Mouse (Mus musculus) intestine, embryonic 14.5 days (tissue): ENCODE data around the gene Myh2. TPM values are rescaled to one million over a fixed set of nuclear protein-coding genes. Genes with fewer than 3 reads are reported as not detected.

ENCODE experiments used
- ATAC-seq: fragments of 200-750 bp; cut with Nextera tagmentation; replicated peaks from 2 replicates; pipeline ENCODE4 v1.8.0; 2017; ENCODE audit warnings: low read depth, moderate number of reproducible peaks, moderate TSS enrichment, moderate library complexity; ENCODE audit not compliant: low FRiP score, low TSS enrichment
- DNase-seq: peaks from one replicate; pipeline ENCODE4 v3.0.0-alpha.2; 2018; ENCODE audit warnings: low spot score
- H3K27ac ChIP-seq: fragments of 300-500 bp; sonication (generic); 2 replicates; pipeline ENCODE4 v1.5.1; 2014; ENCODE audit warnings: low read depth, mild to moderate bottlenecking, control low read depth
- H3K27me3 ChIP-seq: fragments of 300-500 bp; sonication (generic); replicated peaks from 2 replicates; pipeline ENCODE4 v1.6.1; 2014; ENCODE audit warnings: low read length, control low read depth; ENCODE audit not compliant: control insufficient read depth, insufficient read depth
- H3K36me3 ChIP-seq: fragments of 300-500 bp; sonication (generic); 2 replicates; pipeline ENCODE4 v1.6.1; 2014; ENCODE audit warnings: low read length, control low read depth; ENCODE audit not compliant: control insufficient read depth, insufficient read depth
- H3K4me1 ChIP-seq: fragments of 300-500 bp; sonication (generic); replicated peaks from 2 replicates; pipeline ENCODE4 v1.6.1; 2014; ENCODE audit warnings: low read length, control low read depth, mixed read lengths; ENCODE audit not compliant: control insufficient read depth, insufficient read depth
- H3K4me2 ChIP-seq: fragments of 300-500 bp; sonication (generic); 2 replicates; pipeline ENCODE4 v1.6.1; 2014; ENCODE audit warnings: low read length
- H3K4me3 ChIP-seq: fragments of 300-500 bp; sonication (generic); 2 replicates; pipeline ENCODE4 v1.5.1; 2014; ENCODE audit warnings: low read depth, low read length, control low read depth, mixed read lengths
- H3K9ac ChIP-seq: fragments of 300-500 bp; sonication (generic); 2 replicates; pipeline ENCODE4 v1.6.1; 2014; ENCODE audit warnings: mild to moderate bottlenecking, low read length
- H3K9me3 ChIP-seq: fragments of 300-500 bp; sonication (generic); 2 replicates; pipeline ENCODE4 v1.6.1; 2016; ENCODE audit warnings: low read length, control low read depth; ENCODE audit not compliant: control insufficient read depth
- WGBS: fragments of 180-500 bp; shearing (Covaris S2); extraction: QIAGEN DNeasy Blood & Tissue Kit; methylation state at CpG from one replicate; pipeline ENCODE4 v1.1.7; 2014; 5-methylcytosine and 5-hydroxymethylcytosine counted together
- polyA plus RNA-seq: library from polyadenylated mRNA; unstranded; fragments of >200 nt; fragmentation: Nextera tagmentation; extraction: Ambion mirVana; gene quantifications from 2 replicates; pipeline ENCODE4 v1.2.1, GENCODE M21; 2014

Myh2 gene
- polyA plus RNA-seq, 1 experiment from 2014 or later, result 0.05 TPM

GRCm38 (mm10) chr11:67142047-67142446 lies 28.8 kb upstream of the Myh2 start:
- DNase-seq, result no peak
- H3K9ac ChIP-seq, result no peak overlapping the region
- H3K4me1 ChIP-seq, result no peaks in the 10 kb centered on the region
- WGBS, result 48% methylated on average over 4 of the region's 4 CpGs
- H3K4me2 ChIP-seq, result no peak overlapping the region
- ATAC-seq, result no peak
- H3K36me3 ChIP-seq, result no peaks in the 10 kb centered on the region
- no peaks in the 10 kb centered on the region for H3K9me3 ChIP-seq
- no peak overlapping the region for H3K4me3 ChIP-seq
- no peaks in the 10 kb centered on the region for H3K27me3 ChIP-seq
- no peak overlapping the region for H3K27ac ChIP-seq

- H3K4me2 ChIP-seq, result no peak overlapping the region
- H3K36me3 ChIP-seq, result no peaks in the 10 kb centered on the region
- DNase-seq, result no peak
- no peak for ATAC-seq
- H3K9ac ChIP-seq, result no peak overlapping the region
- no peaks in the 10 kb centered on the region for H3K27me3 ChIP-seq
- no peak overlapping the region for H3K4me3 ChIP-seq
- 85% methylated on average over 5 of the region's 5 CpGs for WGBS
- no peak overlapping the region for H3K27ac ChIP-seq
- H3K9me3 ChIP-seq, result no peaks in the 10 kb centered on the region
- no peaks in the 10 kb centered on the region for H3K4me1 ChIP-seq
These were observed 27.8 kb upstream of the Myh2 start for GRCm38 (mm10) chr11:67143065-67143464.

- ATAC-seq (no peak), DNase-seq (no peak)
- H3K4me3 ChIP-seq, result no peak overlapping the region
- H3K4me1 ChIP-seq, result no peaks in the 10 kb centered on the region
- H3K27me3 ChIP-seq, result no peaks in the 10 kb centered on the region
- no peaks in the 10 kb centered on the region for H3K36me3 ChIP-seq
- no peak overlapping the region for H3K4me2 ChIP-seq
- H3K9ac ChIP-seq, result no peak overlapping the region
- 90% methylated on average over 4 of the region's 4 CpGs for WGBS
- no peaks in the 10 kb centered on the region for H3K9me3 ChIP-seq
- no peak overlapping the region for H3K27ac ChIP-seq
These were observed 26.8 kb upstream of the Myh2 start for GRCm38 (mm10) chr11:67143863-67144498.

- WGBS, result 76% methylated on average over 6 of the region's 6 CpGs
- no peak overlapping the region for H3K4me2 ChIP-seq
- H3K27me3 ChIP-seq, result no peaks in the 10 kb centered on the region
- no peaks in the 10 kb centered on the region for H3K9me3 ChIP-seq
- no peak for DNase-seq
- H3K27ac ChIP-seq, result no peak overlapping the region
- ATAC-seq, result no peak
- no peaks in the 10 kb centered on the region for H3K4me1 ChIP-seq
- H3K9ac ChIP-seq, result no peak overlapping the region
- no peak overlapping the region for H3K4me3 ChIP-seq
- no peaks in the 10 kb centered on the region for H3K36me3 ChIP-seq
These were observed 26.1 kb upstream of the Myh2 start for GRCm38 (mm10) chr11:67144559-67145265.

- WGBS, result 83% methylated on average over 5 of the region's 5 CpGs
These were observed 25.1 kb upstream of the Myh2 start for GRCm38 (mm10) chr11:67145482-67146408.

GRCm38 (mm10) chr11:67146409-67147282 lies 24.2 kb upstream of the Myh2 start:
- DNase-seq, result no peak
- no peak overlapping the region for H3K9ac ChIP-seq

More at GRCm38 (mm10) chr11:67145482-67146408, 25.1 kb upstream of the Myh2 start:
- ATAC-seq (no peak), DNase-seq (no peak)
- Histone ChIP-seq H3K9ac (no peak overlapping the region), H3K4me2 (no peak overlapping the region), H3K27me3 (no peaks in the 10 kb centered on the region), H3K9me3 (no peaks in the 10 kb centered on the region), H3K27ac (no peak overlapping the region), H3K4me3 (no peak overlapping the region), H3K4me1 (no peaks in the 10 kb centered on the region), H3K36me3 (no peaks in the 10 kb centered on the region)

GRCm38 (mm10) chr11:67147283-67147921 lies 23.4 kb upstream of the Myh2 start:
- 88% methylated on average over 12 of the region's 12 CpGs for WGBS
- H3K4me1 ChIP-seq, result no peaks in the 10 kb centered on the region
- H3K4me2 ChIP-seq, result no peak overlapping the region
- no peaks in the 10 kb centered on the region for H3K27me3 ChIP-seq
- no peaks in the 10 kb centered on the region for H3K9me3 ChIP-seq
- no peak for DNase-seq
- no peak overlapping the region for H3K27ac ChIP-seq
- H3K9ac ChIP-seq, result no peak overlapping the region
- H3K4me3 ChIP-seq, result no peak overlapping the region
- H3K36me3 ChIP-seq, result no peaks in the 10 kb centered on the region
- ATAC-seq, result no peak

More at GRCm38 (mm10) chr11:67146409-67147282, 24.2 kb upstream of the Myh2 start:
- WGBS, result 89% methylated on average over 4 of the region's 4 CpGs
- Histone ChIP-seq H3K36me3 (no peaks in the 10 kb centered on the region), H3K4me3 (no peak overlapping the region), H3K4me2 (no peak overlapping the region), H3K9me3 (no peaks in the 10 kb centered on the region), H3K4me1 (no peaks in the 10 kb centered on the region), H3K27me3 (no peaks in the 10 kb centered on the region), H3K27ac (no peak overlapping the region)
- ATAC-seq, result no peak
